Mouse (Mus musculus) intestine, postnatal 0 days (tissue): ENCODE data around the gene Fam126a. TPM values are rescaled to one million over a fixed set of nuclear protein-coding genes. Genes with fewer than 3 reads are reported as not detected.

Source experiments
- ATAC-seq: fragments of 200-750 bp; cut with Nextera tagmentation; 2 replicates; pipeline ENCODE4 v1.8.0; 2017; ENCODE audit warnings: mild to moderate bottlenecking, moderate TSS enrichment, moderate library complexity
- H3K27ac ChIP-seq: fragments of 300-500 bp; sonication (generic); 2 replicates; pipeline ENCODE4 v1.5.1; 2014; ENCODE audit warnings: mild to moderate bottlenecking, low read depth, low read length, moderate library complexity
- H3K27me3 ChIP-seq: fragments of 300-500 bp; sonication (generic); replicated peaks from 2 replicates; pipeline ENCODE4 v1.6.1; 2014; ENCODE audit warnings: low read length, mixed read lengths; ENCODE audit not compliant: control insufficient read depth, insufficient read depth
- H3K36me3 ChIP-seq: fragments of 300-500 bp; sonication (generic); 2 replicates; pipeline ENCODE4 v1.6.1; 2014; ENCODE audit warnings: mild to moderate bottlenecking, moderate library complexity; ENCODE audit not compliant: control insufficient read depth, insufficient read depth
- H3K4me1 ChIP-seq: fragments of 300-500 bp; sonication (generic); replicated peaks from 2 replicates; pipeline ENCODE4 v1.6.1; 2014; ENCODE audit warnings: antibody characterized with exemption, low read length, mixed read lengths; ENCODE audit not compliant: control insufficient read depth, insufficient read depth
- H3K4me2 ChIP-seq: fragments of 300-500 bp; sonication (generic); replicated peaks from 2 replicates; pipeline ENCODE4 v1.6.1; 2014; ENCODE audit warnings: low read depth, mild to moderate bottlenecking, moderate library complexity
- H3K4me3 ChIP-seq: fragments of 300-500 bp; sonication (generic); 2 replicates; pipeline ENCODE4 v1.5.1; 2014; ENCODE audit warnings: low read depth, low read length
- H3K9ac ChIP-seq: fragments of 300-500 bp; sonication (generic); 2 replicates; pipeline ENCODE4 v1.6.1; 2014; ENCODE audit warnings: mild to moderate bottlenecking, low read depth, low read length
- H3K9me3 ChIP-seq: fragments of 300-500 bp; sonication (generic); 2 replicates; pipeline ENCODE4 v1.6.1; 2016; ENCODE audit warnings: mixed run types; ENCODE audit not compliant: control insufficient read depth
- CTCF ChIP-seq: sonication (generic); IDR thresholded peaks from 2 replicates; pipeline ENCODE4 v1.5.1; 2016; ENCODE audit warnings: low read depth, mild to moderate bottlenecking, control low read depth, antibody characterized with exemption, moderate library complexity
- WGBS: fragments of 180-500 bp; shearing (Covaris S2); extraction: QIAGEN DNeasy Blood & Tissue Kit; methylation state at CpG from one replicate; pipeline ENCODE4 v1.1.7; 2014; 5-methylcytosine and 5-hydroxymethylcytosine counted together
- polyA plus RNA-seq: library from polyadenylated mRNA; unstranded; fragments of >200 nt; fragmentation: Nextera tagmentation; extraction: Ambion mirVana; gene quantifications from 2 replicates; pipeline ENCODE4 v1.2.1, GENCODE M21; 2015

Gene Fam126a
- polyA plus RNA-seq, 1 experiment from 2014 or later, result 5.0 TPM

- WGBS, result 73% methylated on average over 4 of the region's 4 CpGs
Measured at GRCm38 (mm10) chr5:24063545-24063944, 33.1 kb upstream of the Fam126a start.

GRCm38 (mm10) chr5:24063034-24063433, 32.5 kb upstream of the Fam126a start:
- Histone ChIP-seq H3K4me3 (no peak overlapping the region), H3K4me2 (no peak overlapping the region), H3K9me3 (no peaks in the 10 kb centered on the region), H3K27ac (no peak overlapping the region), H3K36me3 (no peaks in the 10 kb centered on the region), H3K9ac (no peak overlapping the region), H3K27me3 (no peaks in the 10 kb centered on the region), H3K4me1 (no peaks in the 10 kb centered on the region)
- ATAC-seq, result no peak
- no peak for TF ChIP-seq CTCF
- WGBS, result 87% methylated on average over 6 of the region's 6 CpGs

More at GRCm38 (mm10) chr5:24063545-24063944, 33.1 kb upstream of the Fam126a start:
- no peak for TF ChIP-seq CTCF
- H3K9me3 ChIP-seq, result no peaks in the 10 kb centered on the region
- no peak overlapping the region for H3K9ac ChIP-seq
- H3K4me1 ChIP-seq, result no peaks in the 10 kb centered on the region
- H3K27me3 ChIP-seq, result no peaks in the 10 kb centered on the region
- H3K4me3 ChIP-seq, result no peak overlapping the region
- H3K4me2 ChIP-seq, result no peak overlapping the region
- ATAC-seq, result no peak
- no peak overlapping the region for H3K27ac ChIP-seq
- no peaks in the 10 kb centered on the region for H3K36me3 ChIP-seq

GRCm38 (mm10) chr5:24060949-24061348, 30.5 kb upstream of the Fam126a start:
- TF ChIP-seq CTCF, result no peak
- no peak overlapping the region for H3K4me3 ChIP-seq
- H3K36me3 ChIP-seq, result no peaks in the 10 kb centered on the region
- H3K27me3 ChIP-seq, result no peaks in the 10 kb centered on the region
- no peaks in the 10 kb centered on the region for H3K9me3 ChIP-seq
- H3K4me1 ChIP-seq, result no peaks in the 10 kb centered on the region
- H3K4me2 ChIP-seq, result no peak overlapping the region
- WGBS, result 65% methylated on average over 3 of the region's 3 CpGs
- ATAC-seq, result no peak
- H3K9ac ChIP-seq, result no peak overlapping the region
- H3K27ac ChIP-seq, result no peak overlapping the region

GRCm38 (mm10) chr5:24057592-24057991, 27.1 kb upstream of the Fam126a start:
- Histone ChIP-seq H3K9ac (no peak overlapping the region), H3K4me2 (no peak overlapping the region), H3K27me3 (no peaks in the 10 kb centered on the region), H3K4me1 (no peaks in the 10 kb centered on the region), H3K27ac (no peak overlapping the region), H3K9me3 (0 out of 2 replicates have a peak, but pooled peaks cover 3% of the 10 kb centered on the region), H3K4me3 (no peak overlapping the region), H3K36me3 (no peaks in the 10 kb centered on the region)
- no peak for ATAC-seq
- peak; percentile 47 for TF ChIP-seq CTCF
- 72% methylated on average over 3 of the region's 3 CpGs for WGBS

GRCm38 (mm10) chr5:24056865-24057264, 26.4 kb upstream of the Fam126a start:
- WGBS, result 93% methylated on average over 2 of the region's 2 CpGs
- no peak overlapping the region for H3K4me3 ChIP-seq
- TF ChIP-seq CTCF, result no peak
- H3K9me3 ChIP-seq, result 0 out of 2 replicates have a peak, but pooled peaks cover 3% of the 10 kb centered on the region
- ATAC-seq, result no peak
- H3K27me3 ChIP-seq, result no peaks in the 10 kb centered on the region
- H3K9ac ChIP-seq, result no peak overlapping the region
- H3K36me3 ChIP-seq, result no peaks in the 10 kb centered on the region
- H3K27ac ChIP-seq, result no peak overlapping the region
- no peak overlapping the region for H3K4me2 ChIP-seq
- no peaks in the 10 kb centered on the region for H3K4me1 ChIP-seq

- H3K4me1 ChIP-seq, result no peaks in the 10 kb centered on the region
- no peak for ATAC-seq
- H3K4me2 ChIP-seq, result no peak overlapping the region
- no peaks in the 10 kb centered on the region for H3K36me3 ChIP-seq
- no peak overlapping the region for H3K4me3 ChIP-seq
- 91% methylated on average over 3 of the region's 3 CpGs for WGBS
- peak; percentile 10; the same call in 1 of the 2 replicates for TF ChIP-seq CTCF
- no peak overlapping the region for H3K27ac ChIP-seq
- H3K27me3 ChIP-seq, result no peaks in the 10 kb centered on the region
- no peak overlapping the region for H3K9ac ChIP-seq
- H3K9me3 ChIP-seq, result 0 out of 2 replicates have a peak, but pooled peaks cover 3% of the 10 kb centered on the region
Measured at GRCm38 (mm10) chr5:24054382-24054781, 23.9 kb upstream of the Fam126a start.
